9 mouse cellular contexts compared by ENCODE assay signal in genomic region chr12:99901973-99902866, GRCm38 (mm10). TPM values are rescaled to one million over a fixed set of nuclear protein-coding genes. Genes with fewer than 3 reads are reported as not detected.
A peak's percentile ranks its signal among the peaks of the same experiment; 100 is the strongest.
DNase-seq lines count a peak whose midpoint lies in the region; ATAC-seq and TF ChIP-seq lines count a peak whose summit lies in the region.
"Had no signal": no experiment of that assay in that cellular context is flagged by ENCODE, and none has a peak within 500 bp of the region (broad histone marks: within the 10 kb centered on the region; RNA-seq: fewer than 3 reads in every experiment).

No protein-coding gene starts in this region.

- no peaks in the 10 kb centered on the region for H3K9me3 ChIP-seq in neural tube, embryonic 13.5 days
- no peaks in the 10 kb centered on the region for H3K9me3 ChIP-seq in neural tube, embryonic 15.5 days (replicated peaks)
- H3K9me3 ChIP-seq: stomach, embryonic 15.5 days had no signal

- no peak overlapping the region for H3K9ac ChIP-seq in neural tube, embryonic 13.5 days
- H3K9ac ChIP-seq in neural tube, embryonic 15.5 days (replicated peaks) = no peak overlapping the region
- H3K9ac ChIP-seq: stomach, embryonic 15.5 days had no signal

- no peak for ATAC-seq in neural tube, embryonic 13.5 days (ENCODE audit: low read depth)
- ATAC-seq in neural tube, embryonic 15.5 days (ENCODE audit: low FRiP score) = no peak
- ATAC-seq in CD4-positive, CD25-positive, alpha-beta regulatory T cell, adult 4 months = no peak

- intact Hi-C loops in gastrocnemius, adult 2 months (cut with DNase I) = loop anchor here (5.0 kb wide), 1 partner anchor 60 kb away; the partner anchor contains the start of gene Kcnk13
- intact Hi-C loops in heart, postnatal 25 days (cut with DNase I) = no loop called here
- intact Hi-C loops in left cerebral cortex, postnatal 14 days (cut with DNase I) = loop anchor here (1.0 kb wide), 1 partner anchor 62 kb away; the partner anchor contains the start of gene Kcnk13

- peak; percentile 46 for TF ChIP-seq CTCF in gastrocnemius, adult 2 months (IDR thresholded peaks at IDR 0.05)

- H3K4me1 ChIP-seq in neural tube, embryonic 13.5 days (replicated peaks) = peaks cover 7% of the 10 kb centered on the region
- H3K4me1 ChIP-seq in neural tube, embryonic 15.5 days = peaks cover 5% of the 10 kb centered on the region
- H3K4me1 ChIP-seq: stomach, embryonic 15.5 days had no signal

- peaks cover 68% of the 10 kb centered on the region for H3K36me3 ChIP-seq in neural tube, embryonic 13.5 days
- H3K36me3 ChIP-seq in neural tube, embryonic 15.5 days = peaks cover 52% of the 10 kb centered on the region
- H3K36me3 ChIP-seq: stomach, embryonic 15.5 days had no signal

- peak overlapping the region; percentile 75 for H3K27ac ChIP-seq in gastrocnemius, adult 2 months
- H3K27ac ChIP-seq in neural tube, embryonic 13.5 days (replicated peaks) = 0 out of 2 replicates have a peak overlapping the region, but pooled peaks have one; percentile 20
- H3K27ac ChIP-seq in neural tube, embryonic 15.5 days (replicated peaks) = no peak overlapping the region
- H3K27ac ChIP-seq: stomach, embryonic 15.5 days had no signal

- 84% methylated on average over 8 of the region's 8 CpGs for WGBS in neural tube, embryonic 13.5 days
- 75% methylated on average over 8 of the region's 8 CpGs for WGBS in neural tube, embryonic 15.5 days

- no peak for DNase-seq in gastrocnemius, adult 2 months
- no peak for DNase-seq in gastrocnemius, postnatal 4 days (ENCODE audit: low spot score in 2 of 2)
- peak; percentile 5 for DNase-seq in heart, postnatal 25 days (ENCODE audit: low spot score)
- DNase-seq in right cerebral cortex, postnatal 36 days (ENCODE audit: low spot score in 2 of 2) = no peak
- DNase-seq in left cerebral cortex, postnatal 14 days (ENCODE audit: low spot score in 2 of 2) = no peak

- no peak overlapping the region for H3K4me3 ChIP-seq in gastrocnemius, adult 2 months
- H3K4me3 ChIP-seq in neural tube, embryonic 13.5 days = no peak overlapping the region
- no peak overlapping the region for H3K4me3 ChIP-seq in neural tube, embryonic 15.5 days (replicated peaks)
- H3K4me3 ChIP-seq: stomach, embryonic 15.5 days had no signal

- H3K4me2 ChIP-seq in neural tube, embryonic 13.5 days = no peak overlapping the region
- no peak overlapping the region for H3K4me2 ChIP-seq in neural tube, embryonic 15.5 days
- H3K4me2 ChIP-seq: stomach, embryonic 15.5 days had no signal

- H3K27me3 ChIP-seq in neural tube, embryonic 13.5 days = no peaks in the 10 kb centered on the region
- H3K27me3 ChIP-seq in neural tube, embryonic 15.5 days (replicated peaks) = no peaks in the 10 kb centered on the region
- H3K27me3 ChIP-seq: stomach, embryonic 15.5 days had no signal

RNA-seq across cellular contexts. Expression of gene Tdp1, which starts 17.9 kb away (rescaled TPM):
- 1 to 10 TPM; 3.6 to 6.6 TPM for total RNA-seq in gastrocnemius, adult 2 months (2021)
- 10 to 100 TPM; 18.4 to 20.1 TPM for total RNA-seq in gastrocnemius, postnatal 4 days (2021)
- polyA plus RNA-seq in neural tube, embryonic 13.5 days (2015; fragmentation: Nextera tagmentation; extraction: Ambion mirVana) = 44.5 and 47.1 TPM in 2 replicates
- 43.7 and 45.0 TPM in 2 replicates for polyA plus RNA-seq in neural tube, embryonic 15.5 days (2015; fragmentation: Nextera tagmentation; extraction: Ambion mirVana)
- total RNA-seq in heart, postnatal 25 days (2021) = 10 to 100 TPM in 1 of 2 experiments, 1 to 10 TPM in 1; 8.8 to 10.1 TPM
- polyA plus RNA-seq in CD4-positive, CD25-positive, alpha-beta regulatory T cell, adult 4 months (2017; shearing (Covaris generic)) = 10 to 100 TPM; 25.4 to 34.4 TPM
- total RNA-seq in left cerebral cortex, postnatal 14 days (2021) = 10 to 100 TPM; 26.5 to 30.0 TPM

RNA-seq across cellular contexts. Expression of gene Efcab11, which starts 18.0 kb away (rescaled TPM):
- total RNA-seq in gastrocnemius, adult 2 months (2021) = not detected
- 1 to 10 TPM; 1.4 to 1.9 TPM for total RNA-seq in gastrocnemius, postnatal 4 days (2021)
- 4.2 and 4.7 TPM in 2 replicates for polyA plus RNA-seq in neural tube, embryonic 13.5 days (2015; fragmentation: Nextera tagmentation; extraction: Ambion mirVana)
- 2.5 and 4.1 TPM in 2 replicates for polyA plus RNA-seq in neural tube, embryonic 15.5 days (2015; fragmentation: Nextera tagmentation; extraction: Ambion mirVana)
- total RNA-seq in heart, postnatal 25 days (2021) = under 1 TPM in 1 of 2 experiments, not detected in 1; 0.20 TPM
- 1 to 10 TPM; 1.0 to 1.5 TPM for polyA plus RNA-seq in CD4-positive, CD25-positive, alpha-beta regulatory T cell, adult 4 months (2017; shearing (Covaris generic))
- under 1 TPM; 0.29 to 0.61 TPM for total RNA-seq in left cerebral cortex, postnatal 14 days (2021)
